Mouse (Mus musculus) frontal cortex, postnatal 10 days (tissue): ENCODE results near the gene Tsc2.
A peak's percentile ranks its signal among the peaks of the same experiment; 100 is the strongest.
"Not testable (repeated sequence)": the region's sequence is repeated elsewhere in the genome, so short reads cannot be mapped to it uniquely, and the experiment has no call there.

Experiments used
- DNase-seq, 2 experiments: peaks; one replicate each; pipeline ENCODE4 v3.0.0; 2022; ENCODE audit warnings: low spot score in 2 of 2, mixed read lengths in 1 of 2

The Tsc2 gene

DNA sequence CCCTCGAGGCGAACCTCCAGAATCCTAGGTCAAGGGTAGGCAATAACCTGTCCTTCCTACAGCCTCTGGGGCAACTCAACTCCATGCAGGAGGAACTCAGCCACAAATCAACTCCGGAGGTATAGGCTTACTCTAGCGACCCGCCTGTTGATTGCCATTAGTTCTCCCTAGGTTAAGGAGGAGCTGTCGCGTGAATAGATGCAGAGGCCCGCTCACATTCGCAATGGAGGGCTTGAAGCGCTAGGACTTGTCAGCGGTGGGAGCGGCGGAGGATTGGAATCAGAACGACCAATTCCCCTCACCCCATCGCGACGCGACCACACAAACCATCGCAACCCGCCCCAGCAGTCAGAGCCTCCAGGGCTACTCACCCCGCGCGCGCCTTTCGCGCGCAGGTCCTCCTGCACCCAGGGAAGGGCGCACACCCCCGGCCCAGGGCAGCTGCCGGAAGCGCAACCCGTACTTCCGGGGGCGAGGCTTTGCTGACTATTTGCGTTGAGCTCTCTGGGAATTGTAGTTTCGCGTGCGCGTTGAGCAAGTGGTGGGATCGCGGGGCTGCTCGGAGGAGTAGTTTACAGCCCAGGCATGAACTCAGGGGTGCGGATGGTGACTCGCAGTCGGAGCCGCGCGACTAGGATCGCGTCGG lies at the start of gene Tsc2, which contains the start of gene Nthl1:
Gene Tsc2, minus strand, starts transcription at position 464 of the 646 bp plus-strand sequence.
Gene Nthl1, plus strand, starts transcription at position 514 of the 646 bp plus-strand sequence.
- DNase-seq = peak; percentile 61 to 80

DNA sequence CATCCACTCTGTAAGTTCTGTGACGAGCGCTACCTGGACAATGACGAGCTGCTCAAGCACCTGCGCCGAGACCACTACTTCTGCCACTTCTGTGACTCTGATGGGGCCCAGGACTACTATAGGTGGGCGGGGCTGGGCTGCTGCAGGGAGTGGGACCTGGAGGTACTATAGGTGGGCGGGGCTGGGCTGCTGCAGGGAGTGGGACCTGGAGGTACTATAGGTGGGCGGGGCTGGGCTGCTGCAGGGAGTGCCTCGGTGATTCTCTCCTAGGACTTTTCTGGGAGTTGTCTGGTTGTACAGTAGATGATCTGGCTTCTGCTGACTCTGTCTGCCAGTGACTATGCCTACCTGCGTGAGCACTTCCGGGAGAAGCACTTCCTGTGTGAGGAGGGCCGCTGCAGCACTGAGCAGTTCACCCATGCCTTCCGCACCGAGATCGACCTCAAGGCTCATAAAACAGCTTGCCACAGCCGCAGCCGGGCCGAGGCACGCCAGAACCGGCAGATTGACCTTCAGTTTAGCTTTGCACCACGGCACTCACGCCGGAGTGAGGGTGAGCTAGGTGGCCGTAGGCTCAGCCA lies 45.2 kb upstream of the Tsc2 start:
- DNase-seq = no peak

DNA sequence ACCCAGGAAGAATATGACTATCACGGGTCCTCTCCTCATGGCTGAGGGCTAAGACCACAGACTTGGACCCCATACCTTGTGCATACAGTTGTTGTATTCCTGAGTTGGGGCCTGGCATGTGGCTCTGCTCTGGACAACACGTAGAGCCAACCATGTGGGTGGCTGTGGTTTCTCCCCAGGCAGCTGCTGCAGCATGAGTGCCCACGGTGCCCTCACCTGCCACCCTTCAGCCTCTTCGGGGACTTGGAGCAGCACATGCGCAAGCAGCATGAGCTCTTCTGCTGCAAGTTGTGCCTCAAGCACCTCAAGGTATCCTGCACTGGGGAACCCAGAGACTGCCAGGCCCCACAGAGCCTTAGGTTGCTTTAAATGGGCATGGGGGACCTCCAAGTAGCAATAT lies 44.4 kb upstream of the Tsc2 start:
- no peak for DNase-seq

DNA sequence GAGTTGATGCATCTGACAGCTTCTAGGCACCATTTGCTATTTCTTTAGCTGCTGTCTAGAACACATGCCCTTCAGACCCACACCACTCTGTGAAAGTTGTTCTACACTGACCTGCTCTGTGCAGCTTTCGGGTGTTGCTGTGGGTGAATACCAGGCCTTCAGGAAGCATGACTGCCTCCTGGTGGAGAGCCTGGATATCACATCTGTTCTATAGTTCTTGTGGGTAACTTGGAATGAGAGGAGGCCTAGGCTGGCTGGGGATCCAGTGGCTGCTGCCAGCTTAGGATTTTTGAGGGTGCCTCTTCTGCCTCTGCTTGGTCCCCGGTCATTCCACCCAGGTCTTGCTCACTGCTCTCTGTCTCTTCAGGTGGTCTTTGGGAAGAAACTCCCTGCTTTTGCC lies 43.8 kb upstream of the Tsc2 start:
- peak in 1 of 2 experiments; percentile 61 for DNase-seq

DNA sequence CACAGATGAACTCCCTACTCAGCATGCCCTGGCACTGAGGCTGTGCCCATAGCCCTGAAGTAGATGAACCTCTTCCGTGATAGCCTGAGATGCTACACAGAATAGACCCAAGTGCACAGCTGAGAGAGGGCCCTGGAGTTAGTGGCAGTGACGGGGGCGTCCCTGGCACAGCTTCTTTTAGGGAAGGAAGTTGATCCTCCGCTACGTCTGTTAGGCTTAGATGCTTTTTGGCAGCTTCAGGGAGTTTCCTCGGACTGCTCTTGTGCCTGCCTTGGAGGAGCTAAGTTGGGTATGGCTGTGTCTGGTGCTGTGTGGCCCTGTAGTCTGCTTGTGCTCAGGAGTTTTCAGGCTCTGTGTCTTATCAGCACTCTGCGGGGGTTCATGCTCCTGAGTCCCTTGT lies 41.8 kb upstream of the Tsc2 start:
- DNase-seq = no peak

DNA sequence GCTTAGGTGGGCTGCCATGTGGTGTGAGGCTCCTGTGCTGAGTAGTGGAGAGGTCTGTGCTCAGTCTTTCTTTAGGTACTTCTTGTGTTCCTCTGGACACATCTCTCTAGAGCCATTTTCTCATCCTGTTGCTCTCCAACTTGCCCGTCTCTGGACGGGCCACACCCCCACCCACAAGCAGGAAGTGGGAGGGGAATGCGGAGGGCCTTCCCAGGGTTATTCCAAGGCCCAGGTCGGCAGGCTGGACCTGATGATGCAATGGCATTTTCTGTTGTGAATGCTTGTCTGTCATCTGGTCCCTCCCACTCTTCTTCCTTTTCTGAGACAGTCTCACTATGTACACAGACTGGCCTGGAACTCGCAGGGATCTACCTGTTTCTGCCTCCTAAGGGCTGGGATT lies 39.7 kb upstream of the Tsc2 start:
- DNase-seq = no peak

DNA sequence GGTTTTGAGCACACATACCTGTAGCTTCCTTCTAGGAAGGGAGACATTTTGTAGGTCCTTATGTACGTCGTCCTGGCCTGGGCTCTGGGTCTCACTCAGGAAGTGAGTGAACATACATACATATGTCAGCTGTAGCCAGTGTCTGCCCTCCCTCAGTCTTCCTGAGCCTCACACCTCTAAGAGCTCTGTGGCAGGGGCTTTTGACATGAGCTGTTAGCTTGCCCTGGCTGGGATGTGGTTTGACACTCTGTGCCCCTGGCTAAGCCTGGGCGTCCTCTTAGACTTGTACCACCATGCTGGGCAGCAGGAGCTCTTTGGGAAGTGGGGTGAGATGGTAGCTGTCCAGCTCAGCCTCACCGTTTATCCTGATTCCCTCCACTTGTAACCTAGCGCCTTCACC lies 38.9 kb upstream of the Tsc2 start:
- no peak for DNase-seq

DNA sequence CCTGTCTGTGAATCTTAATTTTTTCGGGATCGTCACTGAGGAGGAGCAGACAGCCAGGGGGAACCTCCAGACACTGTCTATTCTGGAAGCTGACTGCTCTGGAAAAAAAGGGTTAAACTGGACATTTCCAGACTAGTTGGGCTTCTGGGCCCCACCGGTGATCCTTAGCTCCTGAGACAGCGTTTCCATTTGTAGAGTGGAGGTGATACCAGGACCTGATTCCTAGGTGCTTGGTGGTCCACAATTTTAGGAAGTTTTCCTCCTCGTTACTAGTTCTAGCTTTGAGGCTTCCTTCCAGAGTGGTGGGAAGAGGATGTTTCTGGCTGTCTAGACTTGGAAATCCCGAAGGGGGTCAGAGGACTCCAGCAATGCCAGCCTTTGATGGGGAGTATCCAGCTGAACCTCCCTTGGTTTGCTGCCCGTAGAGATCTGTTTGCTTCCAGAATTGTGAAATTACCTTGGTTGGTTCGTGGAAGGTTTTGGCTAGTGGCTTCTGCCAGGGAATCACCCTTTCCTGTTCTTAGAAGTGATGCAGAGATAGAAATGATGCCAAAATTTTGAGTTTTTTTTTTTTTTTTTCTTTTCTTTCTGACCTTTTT lies 37.9 kb upstream of the Tsc2 start:
- DNase-seq = no peak

DNA sequence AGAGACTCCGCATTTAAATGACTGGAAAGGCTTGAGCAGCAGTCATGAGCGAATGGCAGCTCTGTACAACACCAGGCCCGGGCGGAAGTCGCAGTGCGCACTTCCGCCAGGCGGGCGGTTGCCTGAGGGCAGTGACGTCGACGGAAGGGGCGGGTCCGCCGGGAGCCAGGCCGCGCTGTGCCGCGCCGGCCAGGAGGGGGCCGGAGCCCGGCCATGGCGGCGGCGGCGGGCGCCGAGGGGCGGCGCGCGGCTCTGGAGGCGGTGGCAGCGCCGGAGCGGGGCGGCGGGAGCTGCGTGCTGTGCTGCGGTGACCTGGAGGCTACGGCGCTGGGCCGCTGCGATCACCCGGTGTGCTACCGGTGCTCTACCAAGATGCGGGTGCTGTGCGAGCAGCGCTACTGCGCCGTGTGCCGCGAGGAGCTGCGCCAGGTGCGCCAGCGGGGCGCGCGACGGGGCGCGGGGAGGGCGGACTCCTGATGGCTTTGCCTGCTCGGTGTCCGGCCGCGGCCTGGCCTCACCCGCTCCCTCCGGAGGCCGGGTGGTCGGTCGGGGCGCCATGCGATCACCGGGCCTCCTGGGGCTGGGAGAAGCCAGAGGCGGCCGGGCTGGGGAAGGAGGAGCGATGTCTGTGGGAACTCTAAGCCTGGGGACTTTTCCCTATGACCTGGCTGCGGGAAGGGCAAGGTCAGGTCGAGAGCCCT lies 37.3 kb upstream of the Tsc2 start, which contains the start of gene Zfp598:
Gene Zfp598, plus strand, starts transcription at position 143 of the 701 bp plus-strand sequence.
- peak; percentile 88 to 94 for DNase-seq

DNA sequence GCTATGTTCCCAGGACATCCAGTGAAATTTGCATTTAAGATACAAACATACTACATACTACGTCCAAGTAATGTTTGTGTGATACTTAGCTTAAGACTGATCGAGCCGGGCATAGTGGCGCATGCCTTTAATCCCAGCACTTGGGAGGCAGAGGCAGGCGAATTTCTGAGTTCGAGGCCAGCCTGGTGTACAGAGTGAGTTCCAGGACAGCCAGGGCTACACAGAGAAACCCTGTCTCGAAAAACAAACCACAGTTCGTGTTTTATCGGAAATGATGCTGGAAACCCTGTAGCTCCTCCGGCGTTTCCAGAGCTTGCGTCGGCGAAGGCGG lies 36.7 kb upstream of the Tsc2 start:
- not testable (repeated sequence) for DNase-seq

DNA sequence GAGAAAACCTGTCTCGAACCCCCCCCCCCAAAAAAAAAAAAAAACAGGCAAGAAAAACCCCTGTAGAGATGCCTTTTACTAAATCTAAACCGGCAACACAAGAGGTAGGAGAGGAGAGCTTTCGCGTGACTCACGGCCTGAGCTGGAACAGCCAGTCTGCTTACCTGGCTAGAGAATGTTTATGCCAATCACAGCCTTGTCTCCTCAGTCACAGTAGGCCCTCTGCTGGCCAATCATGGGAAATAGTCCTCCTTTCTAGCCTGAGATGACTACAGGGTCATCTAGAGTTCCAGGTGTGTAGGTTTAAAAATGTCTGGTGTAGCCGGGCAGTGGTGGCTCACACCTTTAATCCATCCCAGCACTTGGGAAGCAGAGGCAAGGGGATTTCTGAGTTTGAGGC lies 35.0 kb upstream of the Tsc2 start:
- no peak for DNase-seq

DNA sequence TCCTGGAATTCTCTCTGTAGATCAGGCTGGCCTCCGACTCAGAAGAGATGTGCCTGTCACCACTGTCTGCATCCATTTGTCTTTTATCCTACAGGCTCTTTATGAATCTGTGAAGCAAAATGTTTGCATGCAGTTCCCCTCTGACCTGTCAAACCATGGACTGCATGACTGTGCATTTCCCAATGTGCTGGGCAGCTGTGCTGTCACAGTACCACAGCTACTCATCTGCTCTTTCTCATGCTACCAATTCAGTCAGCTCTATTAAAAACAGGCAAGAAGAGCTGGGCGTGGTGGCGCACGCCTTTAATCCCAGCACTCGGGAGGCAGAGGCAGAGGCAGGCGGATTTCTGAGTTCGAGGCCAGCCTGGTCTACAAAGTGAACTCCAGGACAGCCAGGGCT lies 34.6 kb upstream of the Tsc2 start:
- not testable (repeated sequence) for DNase-seq

DNA sequence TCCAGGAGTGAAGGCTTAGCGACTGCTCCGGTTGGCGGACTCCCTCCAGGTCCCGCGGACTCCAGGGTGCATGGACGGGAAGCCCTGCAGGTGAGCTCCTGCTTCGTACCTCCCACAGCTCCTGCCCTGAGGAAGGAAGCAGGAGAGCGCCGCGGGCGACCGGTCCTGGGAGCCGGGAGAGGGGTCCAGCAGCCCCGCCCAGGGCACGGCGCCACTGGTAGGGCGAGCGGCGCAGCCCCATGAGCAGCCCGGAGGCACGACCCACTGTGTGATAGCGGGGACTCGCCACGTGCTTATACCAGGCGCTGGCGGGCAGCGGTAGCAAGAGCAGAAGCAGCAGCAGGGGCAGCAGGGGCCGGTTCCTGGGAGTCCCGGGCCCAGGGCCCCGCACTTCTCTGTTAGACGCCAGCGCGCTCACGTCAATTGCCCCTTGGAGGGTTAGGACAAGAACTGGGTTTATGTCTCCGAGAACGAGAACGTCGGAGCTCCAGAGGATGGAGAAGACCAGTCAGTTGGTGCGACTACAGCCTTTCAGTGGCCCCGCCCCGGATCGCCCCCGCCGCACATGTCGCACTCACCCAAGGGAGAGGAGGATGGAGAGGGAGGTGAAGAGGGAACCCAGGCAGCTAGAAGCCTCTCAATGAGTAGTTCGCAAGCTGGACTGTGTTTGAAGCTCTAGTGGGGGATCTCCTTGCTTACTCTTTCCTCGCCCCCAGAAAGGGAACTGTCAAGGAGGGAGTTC lies 25.8 kb upstream of the Tsc2 start, which contains the start of gene Npw:
Gene Npw, minus strand, starts transcription at position 441 of the 742 bp plus-strand sequence.
- DNase-seq = no peak

DNA sequence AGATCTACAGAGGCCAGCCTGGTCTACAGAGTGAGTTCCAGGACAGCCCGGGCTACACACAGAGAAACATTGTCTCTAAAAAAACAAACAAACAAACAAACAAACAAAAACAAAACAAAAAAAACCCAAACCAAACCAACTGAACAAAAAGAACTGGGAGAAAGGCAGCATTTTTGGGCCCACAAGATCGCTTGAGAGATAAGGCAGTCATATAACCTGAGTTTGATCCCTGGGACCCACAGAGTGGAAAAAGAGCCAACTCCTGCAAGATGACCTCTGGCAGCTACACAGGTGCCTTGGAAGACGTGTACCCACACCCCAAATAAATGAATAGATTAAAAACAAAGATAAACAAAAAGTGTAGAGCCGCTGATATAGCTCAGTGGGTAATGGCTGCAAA lies 22.5 kb upstream of the Tsc2 start:
- DNase-seq = no peak

DNA sequence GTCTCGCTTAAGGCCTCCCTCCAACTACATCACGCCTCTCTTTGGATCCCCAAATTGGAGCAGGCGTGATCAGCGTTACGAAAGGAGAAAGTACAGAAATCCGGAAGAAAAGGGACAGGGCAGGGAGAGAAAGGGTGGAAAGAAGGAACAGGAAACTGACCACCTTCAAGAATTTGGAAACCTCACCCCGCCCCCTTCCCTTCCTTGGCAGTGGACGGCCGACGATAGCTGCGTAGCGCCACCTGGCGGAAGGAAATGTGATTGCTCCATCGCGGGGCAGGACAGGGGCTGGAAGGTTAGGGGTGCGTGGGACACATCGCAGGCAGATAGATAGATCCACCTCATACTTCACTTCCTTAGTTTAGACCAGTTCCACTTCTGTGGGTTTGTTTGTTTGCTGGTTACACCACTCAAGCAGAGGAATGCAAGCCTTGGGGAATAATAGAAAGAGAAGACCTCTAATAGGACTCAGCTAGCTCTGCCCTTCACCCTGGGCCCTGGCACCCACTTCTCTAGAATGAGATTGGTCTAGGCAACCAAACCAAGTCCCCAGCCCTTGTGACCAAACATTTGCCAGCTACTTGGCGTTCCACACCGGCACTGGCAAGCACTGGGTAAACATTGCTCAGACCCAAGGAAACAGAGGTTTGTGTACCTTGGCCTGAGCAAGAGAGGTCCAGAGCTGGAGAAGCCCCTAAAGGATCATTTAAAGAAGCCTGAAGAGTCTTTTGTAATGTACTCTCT lies 21.7 kb upstream of the Tsc2 start:
- peak in 1 of 2 experiments; percentile 56 for DNase-seq

DNA sequence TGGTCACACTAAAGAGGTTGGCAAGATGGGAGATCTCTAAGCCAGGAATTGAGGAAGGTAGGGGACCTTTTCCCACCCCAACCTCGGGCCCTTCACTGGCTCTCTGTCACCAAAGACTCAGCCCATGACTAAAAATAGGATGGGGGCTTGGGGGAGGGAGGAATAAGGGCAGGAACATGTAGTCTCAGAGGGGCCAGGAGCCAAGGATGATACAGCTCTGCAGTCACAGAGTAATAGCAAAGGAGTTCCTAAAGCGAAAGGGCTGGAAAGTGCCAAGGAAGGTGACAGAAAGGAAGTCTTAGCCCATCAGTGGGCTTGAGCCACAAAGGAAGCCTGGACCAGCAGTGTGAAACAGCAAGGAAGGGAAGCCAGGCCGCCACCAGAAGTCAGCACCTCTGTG lies 19.4 kb upstream of the Tsc2 start:
- no peak for DNase-seq

DNA sequence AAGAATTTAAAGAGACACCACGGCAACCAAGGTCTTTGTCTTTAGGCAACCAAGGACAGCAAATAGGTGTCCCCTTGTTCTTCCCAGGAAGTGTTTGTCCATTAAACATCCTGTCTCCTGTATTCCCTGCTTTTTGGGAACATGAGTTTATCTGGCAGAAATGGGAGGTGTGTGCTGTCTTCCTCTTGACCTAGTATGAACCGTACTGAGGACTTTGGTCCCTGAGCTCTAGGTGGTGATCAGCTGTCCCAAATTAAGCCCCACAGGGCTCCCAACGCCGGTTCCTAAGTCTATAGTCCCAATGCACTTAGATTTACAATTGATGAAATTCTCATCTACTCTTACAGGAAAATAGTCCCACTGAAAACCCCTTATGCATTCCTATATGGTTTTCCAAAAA lies 18.3 kb upstream of the Tsc2 start:
- no peak for DNase-seq

DNA sequence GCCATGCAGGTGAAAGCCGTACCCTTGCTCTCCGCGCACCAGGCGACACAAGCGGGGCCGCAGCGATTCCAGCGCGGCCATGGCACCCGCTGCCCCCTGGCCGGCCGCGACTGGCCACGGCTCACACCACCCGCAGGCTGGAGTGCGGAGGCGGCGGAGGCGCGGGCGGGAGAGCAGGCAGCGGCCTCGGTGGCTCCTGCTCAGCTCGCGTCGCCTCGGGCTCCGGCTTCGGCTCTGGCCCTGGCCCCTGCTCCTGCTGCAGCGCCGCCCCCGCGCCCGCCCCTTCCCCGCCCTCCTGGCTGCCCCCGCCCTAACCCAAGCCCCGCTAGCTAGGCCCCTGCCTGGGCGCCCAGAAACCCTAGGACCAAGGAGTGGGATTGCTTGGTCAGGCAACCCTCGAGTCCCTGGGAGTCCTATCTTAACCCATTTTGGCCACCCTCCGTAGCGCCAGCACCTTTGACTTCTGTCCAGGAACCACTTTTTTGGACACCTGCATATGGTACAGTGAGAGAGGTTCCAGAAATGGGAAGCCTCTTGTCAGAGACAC lies 17.7 kb upstream of the Tsc2 start, which contains the start of gene Slc9a3r2:
Gene Slc9a3r2, minus strand, starts transcription at position 258 of the 547 bp plus-strand sequence.
- DNase-seq = no peak

DNA sequence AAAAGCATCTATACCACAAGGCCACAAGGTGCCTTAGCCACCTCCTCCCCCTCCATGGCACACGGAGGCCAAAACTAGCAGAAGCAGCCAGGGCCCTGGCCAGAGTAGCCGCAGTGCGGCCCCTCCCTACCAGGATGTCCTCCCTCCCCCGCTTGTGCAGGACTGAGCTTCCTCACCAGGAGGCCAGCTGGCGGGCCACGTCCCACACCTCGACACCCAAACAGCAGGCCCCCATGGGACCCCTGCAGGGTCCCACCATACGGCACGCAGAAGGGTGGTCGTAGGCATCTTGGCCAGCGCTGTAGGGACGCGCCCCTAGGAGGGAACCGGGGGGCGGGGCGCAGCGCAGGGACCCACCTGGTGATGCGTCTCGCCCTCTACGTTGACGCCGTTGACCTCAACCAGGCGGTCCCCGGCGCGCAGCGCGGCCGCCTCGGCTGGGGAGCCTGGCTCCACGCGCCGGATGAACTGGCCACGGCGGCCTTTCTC lies 17.2 kb upstream of the Tsc2 start:
- no peak for DNase-seq

DNA sequence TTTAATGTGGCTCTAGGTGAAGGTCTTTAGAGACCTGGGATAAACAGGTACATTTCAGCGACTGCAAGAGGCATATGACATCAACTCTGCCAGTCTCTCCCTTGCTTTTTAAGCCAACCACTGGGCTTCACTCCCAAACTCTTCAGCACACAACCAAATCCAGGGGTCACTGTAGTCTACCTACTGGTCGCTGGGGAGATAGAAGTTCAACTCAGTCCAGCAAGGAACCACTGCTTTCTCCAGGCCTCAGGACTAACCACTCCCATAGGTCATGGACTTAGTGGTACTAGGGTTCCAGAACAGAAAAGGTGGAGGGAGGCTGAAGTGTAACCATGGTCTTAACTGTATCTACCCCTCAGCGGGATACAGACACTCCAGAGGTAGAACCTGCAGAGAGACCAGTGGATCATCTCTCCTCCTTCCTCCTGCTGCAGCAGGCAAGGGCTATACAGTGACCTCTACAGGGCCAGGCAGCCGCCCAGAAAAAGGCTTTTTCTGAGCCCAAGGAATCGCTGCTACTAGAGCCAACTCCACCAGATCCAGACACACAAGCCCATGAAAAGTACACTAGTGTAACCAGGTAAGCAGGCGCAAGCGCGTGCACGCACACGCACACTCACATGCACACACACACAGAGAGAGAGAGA lies 16.4 kb upstream of the Tsc2 start:
- DNase-seq = no peak
